Mouse (Mus musculus): ENCODE data around the gene Myh1.

Myh1 gene

DNA sequence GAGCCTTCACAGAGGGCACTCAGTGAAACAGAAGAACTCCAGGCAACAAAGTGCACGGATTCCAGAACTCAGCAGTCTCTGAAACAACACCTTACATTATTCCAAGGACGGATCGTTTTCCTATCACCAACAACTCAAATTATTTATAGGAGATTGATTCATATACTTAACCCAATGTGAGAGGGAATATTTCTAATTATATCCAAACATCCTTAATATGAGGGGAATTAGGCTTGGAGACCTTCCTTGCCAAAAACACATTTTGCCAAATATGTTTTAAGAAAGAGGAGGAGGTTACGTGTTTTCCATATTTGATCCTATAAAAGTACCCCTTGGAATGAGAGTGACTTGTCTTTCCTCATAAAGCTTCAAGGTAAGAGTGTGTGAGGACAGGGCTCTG lies at the start of gene Myh1:
Gene Myh1 (plus strand): TSS at position 301 of the 400 bp plus-strand sequence.
- H3K36me3 ChIP-seq (ENCODE audit: control insufficient read depth, insufficient read depth, low read length, poor library complexity, severe bottlenecking) = no peaks in the 10 kb centered on the region
- no peak for DNase-seq (ENCODE audit: low read depth, low spot score)
- H3K27me3 ChIP-seq (ENCODE audit: control insufficient read depth, insufficient read depth, low read length, poor library complexity, severe bottlenecking) = no peaks in the 10 kb centered on the region

DNA sequence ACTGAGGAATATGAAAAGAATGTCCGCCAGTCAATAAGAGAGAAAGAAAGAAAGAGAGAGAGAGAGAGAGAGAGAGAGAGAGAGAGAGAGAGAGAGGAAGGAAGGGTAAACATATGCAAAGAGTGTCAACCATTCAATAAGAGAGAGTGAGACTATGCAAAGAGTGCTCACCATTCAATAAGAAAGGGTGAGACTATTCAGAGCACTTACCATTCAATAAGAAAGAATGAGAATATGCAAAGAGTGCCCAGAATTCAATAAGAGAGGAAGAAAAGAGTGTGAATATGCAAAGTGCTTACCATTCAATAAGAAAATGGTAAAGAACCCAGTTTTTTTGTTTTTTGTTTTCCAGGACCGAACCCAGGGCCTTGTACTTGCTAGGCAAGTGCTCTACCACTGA lies 49.6 kb upstream of the Myh1 start:
- Histone ChIP-seq H3K27me3 (ENCODE audit: control insufficient read depth, insufficient read depth, low read length, poor library complexity, severe bottlenecking) (no peaks in the 10 kb centered on the region), H3K36me3 (ENCODE audit: control insufficient read depth, insufficient read depth, low read length, poor library complexity, severe bottlenecking) (no peaks in the 10 kb centered on the region)
- DNase-seq (ENCODE audit: low read depth, low spot score) = no peak

DNA sequence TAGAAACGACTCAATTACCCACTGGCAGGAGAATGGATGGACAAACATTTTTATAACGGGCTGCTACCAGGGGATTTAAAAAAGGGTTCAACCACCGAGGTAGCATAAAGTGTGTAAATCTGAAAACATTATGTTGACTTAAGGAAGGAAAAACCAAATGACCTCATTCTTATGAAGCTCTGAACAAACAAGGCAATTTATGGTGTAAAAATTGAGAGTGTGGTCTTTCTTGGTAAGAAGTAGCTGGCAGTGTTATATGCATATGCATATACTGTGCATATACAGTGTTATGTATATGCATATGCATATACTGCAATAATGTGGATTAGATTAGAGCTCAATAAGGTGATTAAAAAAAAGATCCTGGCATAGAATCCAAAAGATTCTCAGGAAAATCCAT lies 48.7 kb upstream of the Myh1 start:
- no peaks in the 10 kb centered on the region for H3K27me3 ChIP-seq (ENCODE audit: control insufficient read depth, insufficient read depth, low read length, poor library complexity, severe bottlenecking)
- H3K36me3 ChIP-seq (ENCODE audit: control insufficient read depth, insufficient read depth, low read length, poor library complexity, severe bottlenecking) = no peaks in the 10 kb centered on the region
- DNase-seq (ENCODE audit: low read depth, low spot score) = no peak

DNA sequence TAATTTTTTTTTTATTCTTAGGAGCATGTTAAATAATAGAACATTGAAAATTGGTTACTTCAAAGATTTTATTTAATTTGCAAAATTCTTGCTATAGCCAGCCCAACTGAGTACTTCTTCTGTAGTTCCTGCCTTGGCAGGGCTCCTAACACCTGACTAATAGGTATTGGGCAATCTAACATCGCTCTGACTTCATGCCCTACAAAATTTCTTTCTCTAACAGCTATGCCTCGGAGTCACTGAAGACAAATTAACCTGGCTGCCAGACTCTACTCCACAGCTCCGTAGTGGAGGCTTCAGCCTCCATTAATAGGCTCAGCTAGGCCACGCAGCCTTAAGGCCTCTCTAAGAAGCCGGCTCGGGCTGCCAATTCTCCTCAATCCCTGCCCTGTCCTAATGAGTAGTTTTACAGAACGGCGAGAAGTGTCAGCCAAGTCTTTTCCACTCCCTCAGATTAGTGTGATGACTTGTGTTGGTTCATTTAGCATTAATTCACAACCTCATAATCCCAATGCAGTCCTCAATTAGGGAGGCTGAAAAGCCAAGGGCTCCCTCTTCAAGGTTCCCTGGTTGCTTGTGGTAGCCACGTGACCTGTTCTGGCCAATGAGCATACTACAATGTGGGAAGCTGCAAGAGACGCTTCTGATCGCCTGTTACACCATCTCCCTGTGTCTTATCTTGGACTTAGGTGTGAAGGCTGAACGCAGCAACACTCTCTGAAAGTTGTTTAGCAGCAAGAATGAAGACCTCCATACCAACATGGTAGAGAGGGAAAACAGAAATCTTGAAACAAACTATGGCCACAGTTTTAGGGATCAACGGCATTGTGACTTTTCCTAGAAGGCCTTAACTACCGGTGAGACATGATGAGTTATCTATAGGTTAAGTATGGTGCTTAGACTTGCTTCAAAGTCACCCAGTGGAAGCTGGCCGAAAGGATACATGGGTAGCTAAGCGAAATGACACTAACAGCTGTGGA lies 47.9 kb upstream of the Myh1 start:
- H3K27me3 ChIP-seq (ENCODE audit: control insufficient read depth, insufficient read depth, low read length, poor library complexity, severe bottlenecking) = no peaks in the 10 kb centered on the region
- DNase-seq (ENCODE audit: low read depth, low spot score) = no peak

DNA sequence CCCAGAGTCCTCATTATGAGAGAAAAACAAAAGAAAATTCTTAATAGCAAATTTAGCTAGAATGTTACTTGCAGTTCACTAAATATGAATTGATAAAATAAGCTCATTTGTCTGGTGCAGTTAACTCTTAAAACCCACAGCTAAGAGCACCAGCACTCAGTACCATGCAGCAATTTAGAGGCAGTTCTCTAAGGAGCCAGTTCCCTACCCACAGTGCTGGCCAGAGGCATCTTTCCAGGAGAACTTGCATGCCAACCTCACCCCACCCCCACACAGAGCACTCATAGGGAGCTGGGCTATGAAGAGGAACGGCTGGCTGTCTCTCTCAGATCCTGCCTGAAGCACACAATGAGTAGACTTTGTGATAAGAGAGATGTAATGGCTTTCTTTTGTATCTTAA lies 46.7 kb upstream of the Myh1 start:
- Histone ChIP-seq H3K27me3 (ENCODE audit: control insufficient read depth, insufficient read depth, low read length, poor library complexity, severe bottlenecking) (no peaks in the 10 kb centered on the region), H3K36me3 (ENCODE audit: control insufficient read depth, insufficient read depth, low read length, poor library complexity, severe bottlenecking) (no peaks in the 10 kb centered on the region)
- no peak for DNase-seq (ENCODE audit: low read depth, low spot score)

More for the DNA sequence above, 47.9 kb upstream of the Myh1 start:
- H3K36me3 ChIP-seq (ENCODE audit: control insufficient read depth, insufficient read depth, low read length, poor library complexity, severe bottlenecking) = no peaks in the 10 kb centered on the region

DNA sequence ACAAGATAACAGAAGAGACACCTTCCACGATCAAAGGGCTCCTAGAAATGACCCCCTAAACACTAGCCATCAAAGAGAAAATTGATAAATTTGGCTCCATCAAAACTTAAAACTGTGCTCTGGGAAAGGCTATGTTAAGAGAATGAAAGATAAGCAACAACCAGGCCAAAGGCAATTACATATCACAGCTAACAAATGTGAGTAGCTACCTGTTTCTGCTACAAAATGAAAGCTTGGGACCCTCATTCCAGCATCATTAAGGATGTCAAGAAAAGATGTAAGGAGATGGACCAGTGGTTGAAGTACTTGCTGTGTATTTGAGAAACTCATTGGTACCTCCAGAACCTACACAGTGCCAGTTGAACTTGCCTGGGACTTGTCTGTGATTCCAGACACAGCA lies 46.0 kb upstream of the Myh1 start:
- Histone ChIP-seq H3K27me3 (ENCODE audit: control insufficient read depth, insufficient read depth, low read length, poor library complexity, severe bottlenecking) (no peaks in the 10 kb centered on the region), H3K36me3 (ENCODE audit: control insufficient read depth, insufficient read depth, low read length, poor library complexity, severe bottlenecking) (no peaks in the 10 kb centered on the region)
- DNase-seq (ENCODE audit: low read depth, low spot score) = no peak

DNA sequence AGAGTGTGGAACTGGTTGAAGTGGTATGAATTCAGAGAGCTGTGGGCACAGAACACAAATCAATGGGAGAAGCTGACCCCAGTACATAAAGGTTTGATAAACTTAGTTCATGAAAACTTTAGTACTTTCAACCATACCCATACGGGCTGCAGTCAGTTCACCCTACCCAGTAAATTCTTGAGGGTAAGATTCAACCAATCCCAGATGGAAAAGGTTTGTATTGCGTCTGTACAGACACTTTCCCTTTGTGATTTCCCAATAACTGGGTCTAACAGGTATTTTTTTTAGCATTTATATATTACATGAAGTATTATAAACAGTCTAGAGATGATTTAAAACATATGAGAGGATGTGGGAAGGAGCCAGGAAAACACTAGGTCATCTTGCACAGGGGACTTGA lies 44.2 kb upstream of the Myh1 start:
- Histone ChIP-seq H3K27me3 (ENCODE audit: control insufficient read depth, insufficient read depth, low read length, poor library complexity, severe bottlenecking) (no peaks in the 10 kb centered on the region), H3K36me3 (ENCODE audit: control insufficient read depth, insufficient read depth, low read length, poor library complexity, severe bottlenecking) (no peaks in the 10 kb centered on the region)
- no peak for DNase-seq (ENCODE audit: low read depth, low spot score)

DNA sequence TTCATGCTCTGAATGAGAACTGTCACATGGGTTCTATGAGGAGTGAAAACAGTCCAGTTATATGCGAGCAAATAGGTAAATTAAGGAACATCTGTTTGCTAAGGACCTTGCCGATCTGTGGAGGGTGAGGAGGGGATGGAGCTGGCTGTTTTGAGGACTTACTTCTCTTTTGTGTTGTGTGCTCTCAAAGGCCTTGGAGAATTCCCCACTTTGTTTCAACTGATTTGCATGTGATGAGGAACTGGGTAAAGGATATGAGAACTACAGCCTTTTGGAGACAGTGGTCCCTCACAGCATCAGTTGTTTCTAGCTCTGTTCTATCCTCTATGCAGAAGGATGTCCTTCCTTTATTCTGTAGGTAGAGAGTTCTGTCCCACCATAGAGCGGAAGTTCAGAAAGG lies 39.7 kb upstream of the Myh1 start:
- DNase-seq (ENCODE audit: low read depth, low spot score) = peak; percentile 39
- no peaks in the 10 kb centered on the region for H3K27me3 ChIP-seq (ENCODE audit: control insufficient read depth, insufficient read depth, low read length, poor library complexity, severe bottlenecking)
- H3K36me3 ChIP-seq (ENCODE audit: control insufficient read depth, insufficient read depth, low read length, poor library complexity, severe bottlenecking) = no peaks in the 10 kb centered on the region

DNA sequence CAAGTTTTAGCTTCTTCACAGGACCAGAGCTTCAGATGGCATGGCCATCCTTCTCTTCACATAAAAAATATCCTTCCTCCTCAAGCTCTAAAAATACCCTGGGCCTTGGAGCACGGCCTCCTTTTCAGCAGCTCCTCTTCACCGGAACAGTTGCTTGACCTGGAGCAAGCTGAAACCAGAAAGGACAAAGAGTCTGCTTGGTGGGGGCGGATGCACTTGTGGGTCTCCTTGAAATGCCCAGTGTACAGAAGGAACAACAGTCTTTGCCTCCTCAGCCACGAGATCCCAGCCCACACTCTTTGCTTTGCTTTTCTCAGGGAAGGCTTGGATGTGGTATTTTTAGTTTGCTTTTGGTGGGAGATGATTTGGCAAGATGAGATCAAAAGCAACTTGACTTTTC lies 36.2 kb upstream of the Myh1 start:
- no peak for DNase-seq (ENCODE audit: low read depth, low spot score)

DNA sequence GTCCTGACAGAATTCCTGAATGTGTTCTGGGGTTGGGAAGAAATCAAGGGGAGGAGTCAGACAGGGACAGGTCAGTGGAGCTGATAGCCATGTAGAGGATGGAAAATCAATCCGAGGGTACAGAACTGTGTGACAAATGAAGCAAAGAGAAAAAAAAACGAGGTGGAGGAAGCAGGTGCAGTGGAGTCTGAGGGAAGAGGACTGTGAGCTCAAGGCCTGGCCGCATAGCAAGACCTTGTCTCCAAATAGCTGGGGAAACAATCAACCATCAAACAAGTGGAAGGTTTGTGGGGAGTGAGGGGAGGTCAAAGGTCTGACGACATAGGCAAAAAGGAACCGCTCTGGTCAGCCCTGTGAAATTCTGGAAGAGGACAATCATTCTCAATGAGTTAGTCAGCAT lies 35.0 kb upstream of the Myh1 start:
- DNase-seq (ENCODE audit: low read depth, low spot score) = no peak
- H3K36me3 ChIP-seq (ENCODE audit: control insufficient read depth, insufficient read depth, low read length, poor library complexity, severe bottlenecking) = no peaks in the 10 kb centered on the region

More for the DNA sequence above, 36.2 kb upstream of the Myh1 start:
- no peaks in the 10 kb centered on the region for H3K27me3 ChIP-seq (ENCODE audit: control insufficient read depth, insufficient read depth, low read length, poor library complexity, severe bottlenecking)
- H3K36me3 ChIP-seq (ENCODE audit: control insufficient read depth, insufficient read depth, low read length, poor library complexity, severe bottlenecking) = no peaks in the 10 kb centered on the region

DNA sequence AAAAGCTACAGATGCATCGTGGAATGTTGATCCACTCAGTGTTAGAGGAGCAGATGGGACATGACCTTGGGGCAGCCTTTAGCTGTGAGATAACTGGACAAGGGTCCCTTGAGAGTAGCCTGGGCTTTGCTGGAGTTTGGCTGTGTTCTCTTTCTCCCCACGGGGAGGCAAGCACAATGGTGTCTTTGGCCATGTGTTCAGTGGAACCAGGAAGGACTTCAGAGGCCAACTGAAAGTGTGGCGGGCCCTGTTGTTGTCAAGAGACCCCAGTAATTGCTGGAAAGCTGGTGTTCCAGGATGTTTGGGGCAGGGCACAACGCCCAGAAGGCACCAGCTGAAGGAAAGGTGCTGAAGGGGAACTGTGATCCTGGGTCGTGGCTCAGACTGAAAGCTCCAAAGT lies 30.6 kb upstream of the Myh1 start:
- DNase-seq (ENCODE audit: low read depth, low spot score) = no peak
- H3K27me3 ChIP-seq (ENCODE audit: control insufficient read depth, insufficient read depth, low read length, poor library complexity, severe bottlenecking) = no peaks in the 10 kb centered on the region
- H3K36me3 ChIP-seq (ENCODE audit: control insufficient read depth, insufficient read depth, low read length, poor library complexity, severe bottlenecking) = no peaks in the 10 kb centered on the region

More for the DNA sequence above, 35.0 kb upstream of the Myh1 start:
- H3K27me3 ChIP-seq (ENCODE audit: control insufficient read depth, insufficient read depth, low read length, poor library complexity, severe bottlenecking) = no peaks in the 10 kb centered on the region

DNA sequence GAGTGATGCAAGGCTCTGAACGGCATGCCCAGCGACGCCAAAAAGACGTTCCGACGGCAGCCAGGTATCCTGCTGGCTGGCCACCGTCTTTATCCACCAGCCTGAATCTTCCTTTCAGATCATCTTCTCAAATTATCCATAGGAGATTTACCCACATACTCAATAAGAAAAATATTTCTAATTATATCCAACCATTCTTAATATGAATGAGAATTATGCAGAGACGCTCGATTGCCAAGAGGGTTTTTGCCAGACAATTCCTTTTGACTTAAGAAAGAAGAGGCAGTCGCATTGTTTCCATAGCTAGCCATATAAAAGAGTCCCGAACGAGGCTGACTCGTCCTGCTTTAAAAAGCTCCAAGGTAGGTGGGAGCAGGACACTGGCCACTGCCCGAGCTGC lies 29.1 kb upstream of the Myh1 start, which contains the start of gene Myh2:
Gene Myh2 (plus strand): TSS at position 301 of the 400 bp plus-strand sequence.
- no peak for DNase-seq (ENCODE audit: low read depth, low spot score)
- no peaks in the 10 kb centered on the region for H3K36me3 ChIP-seq (ENCODE audit: control insufficient read depth, insufficient read depth, low read length, poor library complexity, severe bottlenecking)
- no peaks in the 10 kb centered on the region for H3K27me3 ChIP-seq (ENCODE audit: control insufficient read depth, insufficient read depth, low read length, poor library complexity, severe bottlenecking)

DNA sequence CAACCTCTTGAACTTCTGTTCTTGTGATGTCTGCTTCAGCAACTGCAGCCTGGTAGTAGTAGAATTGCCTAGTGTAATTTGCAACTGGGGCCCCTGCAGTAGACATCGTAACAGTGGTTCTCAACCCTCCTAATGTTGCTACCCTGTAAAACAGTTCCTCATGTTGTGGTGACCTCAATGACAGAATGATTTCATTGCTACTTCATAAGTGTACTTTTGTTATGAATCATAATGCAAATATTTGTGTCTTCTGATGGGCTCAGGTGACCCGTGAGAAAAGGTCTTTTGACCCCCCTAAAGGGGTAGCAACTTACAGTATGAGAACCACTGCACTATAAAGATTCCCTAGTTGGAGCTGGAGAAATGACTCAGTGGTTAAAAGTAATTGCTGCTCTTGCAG lies 27.4 kb upstream of the Myh1 start:
- H3K36me3 ChIP-seq (ENCODE audit: control insufficient read depth, insufficient read depth, low read length, poor library complexity, severe bottlenecking) = no peaks in the 10 kb centered on the region
- DNase-seq (ENCODE audit: low read depth, low spot score) = no peak
- H3K27me3 ChIP-seq (ENCODE audit: control insufficient read depth, insufficient read depth, low read length, poor library complexity, severe bottlenecking) = no peaks in the 10 kb centered on the region

DNA sequence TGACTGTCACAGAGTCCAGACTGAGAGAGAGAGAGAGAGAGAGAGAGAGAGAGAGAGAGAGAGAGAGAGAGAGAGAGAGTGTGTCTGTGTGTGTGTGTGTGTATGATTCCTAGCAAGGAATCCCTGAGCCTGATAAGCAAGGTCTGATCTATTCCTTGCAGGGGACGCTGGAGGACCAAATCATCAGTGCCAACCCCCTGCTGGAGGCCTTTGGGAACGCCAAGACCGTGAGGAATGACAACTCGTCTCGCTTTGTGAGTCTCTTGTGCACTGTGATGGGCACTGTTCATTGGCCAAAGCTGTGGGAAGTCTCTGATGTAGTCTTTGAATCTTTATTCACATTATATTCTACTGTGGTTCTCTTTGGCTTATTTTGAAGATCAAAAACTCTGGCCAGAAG lies 23.5 kb upstream of the Myh1 start:
- no peaks in the 10 kb centered on the region for H3K36me3 ChIP-seq (ENCODE audit: control insufficient read depth, insufficient read depth, low read length, poor library complexity, severe bottlenecking)
- H3K27me3 ChIP-seq (ENCODE audit: control insufficient read depth, insufficient read depth, low read length, poor library complexity, severe bottlenecking) = no peaks in the 10 kb centered on the region
- no peak for DNase-seq (ENCODE audit: low read depth, low spot score)

DNA sequence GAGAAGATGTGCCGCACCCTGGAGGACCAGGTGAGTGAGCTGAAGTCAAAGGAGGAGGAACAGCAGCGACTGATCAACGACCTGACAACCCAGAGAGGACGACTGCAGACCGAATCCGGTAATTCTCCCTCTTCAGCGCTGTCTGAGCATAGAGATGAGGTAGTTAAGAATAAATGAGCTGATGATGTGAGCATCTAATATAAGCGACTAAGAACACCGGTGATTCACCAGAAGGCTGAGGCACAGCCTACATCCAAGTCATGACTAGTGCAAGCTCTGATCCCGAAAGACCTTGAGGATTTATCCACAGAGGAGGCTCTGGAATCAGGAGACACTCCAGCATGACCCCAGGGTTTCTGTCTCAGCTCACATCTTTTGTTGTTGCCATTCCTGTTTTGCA lies 9.5 kb upstream of the Myh1 start:
- Histone ChIP-seq H3K36me3 (ENCODE audit: control insufficient read depth, insufficient read depth, low read length, poor library complexity, severe bottlenecking) (no peaks in the 10 kb centered on the region), H3K27me3 (ENCODE audit: control insufficient read depth, insufficient read depth, low read length, poor library complexity, severe bottlenecking) (no peaks in the 10 kb centered on the region)
- DNase-seq (ENCODE audit: low read depth, low spot score) = no peak

Measured in splenic B cell, adult 2 months (primary cell).